In genomic region chr7:35586055-35586905, GRCm38 (mm10) we compare ENCODE assay signal across 8 mouse cellular contexts. TPM values are rescaled to one million over a fixed set of nuclear protein-coding genes. Genes with fewer than 3 reads are reported as not detected.
A peak's percentile ranks its signal among the peaks of the same experiment; 100 is the strongest.
DNase-seq lines count a peak whose midpoint lies in the region; ATAC-seq and TF ChIP-seq lines count a peak whose summit lies in the region.

TSS of gene Ankrd27 (plus strand) at chr7:35586244.

- no peaks in the 10 kb centered on the region for H3K9me3 ChIP-seq in MEL (replicated peaks; ENCODE audit: insufficient read depth, low read length)
- no peaks in the 10 kb centered on the region for H3K9me3 ChIP-seq in forebrain, postnatal 0 days (ENCODE audit: low read length)
- H3K9me3 ChIP-seq in lung, embryonic 15.5 days: no peaks in the 10 kb centered on the region

- TF ChIP-seq RAD21 in MEL (IDR thresholded peaks at IDR 0.05; ENCODE audit: low read depth, low read length): no peak

- H3K4me2 ChIP-seq in forebrain, postnatal 0 days (ENCODE audit: low read depth): peak within 1 kb of the TSS; percentile 99
- H3K4me2 ChIP-seq in lung, embryonic 15.5 days: peak within 1 kb of the TSS; percentile 97

- H3K4me1 ChIP-seq in MEL (ENCODE audit: control insufficient read depth in 1 of 2, insufficient read depth in 2 of 2, low read length in 2 of 2): peaks cover 12 to 27% of the 10 kb centered on the region in 2 experiments
- H3K4me1 ChIP-seq in cerebellum, adult 2 months (ENCODE audit: control insufficient read depth, insufficient read depth, low read length): peaks cover 10% of the 10 kb centered on the region
- H3K4me1 ChIP-seq in forebrain, postnatal 0 days (ENCODE audit: insufficient read depth): peaks cover 15% of the 10 kb centered on the region
- peaks cover 22% of the 10 kb centered on the region for H3K4me1 ChIP-seq in lung, embryonic 15.5 days

- no peak for TF ChIP-seq EP300 in MEL (IDR thresholded peaks at IDR 0.05; ENCODE audit: low read depth in 1 of 2, low read length in 2 of 2)

- no peaks in the 10 kb centered on the region for H3K27me3 ChIP-seq in MEL (ENCODE audit: control insufficient read depth in 1 of 2, insufficient read depth in 2 of 2, low read length in 2 of 2)
- H3K27me3 ChIP-seq in cerebellum, adult 2 months (ENCODE audit: control insufficient read depth, insufficient read depth, low read length): no peaks in the 10 kb centered on the region
- H3K27me3 ChIP-seq in forebrain, postnatal 0 days (ENCODE audit: insufficient read depth, low read length): peaks cover 22% of the 10 kb centered on the region
- peaks cover 39% of the 10 kb centered on the region for H3K27me3 ChIP-seq in lung, embryonic 15.5 days

- under 1% methylated on average over 49 of the region's 49 CpGs for WGBS in cerebellum, adult 2 months
- 1% methylated on average over 49 of the region's 49 CpGs for WGBS in forebrain, postnatal 0 days
- WGBS in lung, embryonic 15.5 days: 0% methylated on average over 49 of the region's 49 CpGs

- peak within 1 kb of the TSS; percentile 84 to 92 for H3K4me3 ChIP-seq in MEL (ENCODE audit: control insufficient read depth in 1 of 2, insufficient read depth in 1 of 2, low read depth in 2 of 2, low read length in 2 of 2)
- H3K4me3 ChIP-seq in cerebellum, adult 2 months (replicated peaks; ENCODE audit: insufficient read depth, low read depth, low read length): peak within 1 kb of the TSS; percentile 83
- peak within 1 kb of the TSS; percentile 83 for H3K4me3 ChIP-seq in forebrain, postnatal 0 days (ENCODE audit: low read depth, low read length)
- peak within 1 kb of the TSS; percentile 91 for H3K4me3 ChIP-seq in lung, embryonic 15.5 days

- ATAC-seq in forebrain, postnatal 0 days: peak; percentile 98
- peak; percentile 98 for ATAC-seq in lung, embryonic 15.5 days (ENCODE audit: borderline replicate concordance, extremely low read depth, low FRiP score, low TSS enrichment)

- peaks cover 28% of the 10 kb centered on the region for H3K79me2 ChIP-seq in MEL (ENCODE audit: control insufficient read depth, insufficient read depth, low read length, poor library complexity)

- TF ChIP-seq CTCF in MEL (IDR thresholded peaks at IDR 0.05 in 2 of 3, conservative IDR thresholded peaks at IDR 0.05 in 1 of 3; ENCODE audit: control insufficient read depth in 1 of 3, insufficient read depth in 1 of 3, low read depth in 2 of 3, low read length in 3 of 3, poor library complexity in 1 of 3, severe bottlenecking in 1 of 3): no peak
- no peak for TF ChIP-seq CTCF in cerebellum, adult 2 months (IDR thresholded peaks at IDR 0.05; ENCODE audit: borderline replicate concordance, insufficient read depth, low read depth, low read length)
- no peak; the same call in 1 of the 2 replicates for TF ChIP-seq CTCF in forebrain, postnatal 0 days (IDR thresholded peaks at IDR 0.05; ENCODE audit: low read depth)

- H3K36me3 ChIP-seq in MEL (ENCODE audit: control insufficient read depth in 1 of 2, insufficient read depth in 2 of 2, low read length in 2 of 2): peaks cover 0 to 23% of the 10 kb centered on the region in 2 experiments; a peak in 2 of 4 replicates
- no peaks in the 10 kb centered on the region for H3K36me3 ChIP-seq in forebrain, postnatal 0 days (ENCODE audit: insufficient read depth)
- H3K36me3 ChIP-seq in lung, embryonic 15.5 days: no peaks in the 10 kb centered on the region

- peak; percentile 97 for DNase-seq in MEL (ENCODE audit: low read depth, low spot score)
- peak; percentile 95 for DNase-seq in cerebellum, adult 2 months
- peak; percentile 97 for DNase-seq in forebrain, postnatal 0 days
- DNase-seq in heart, postnatal 4 days: peak; percentile 97
- DNase-seq in layer of hippocampus, adult 8-10 months (ENCODE audit: low spot score in 2 of 2): peak; percentile 95 to 96
- DNase-seq in ovary, adult 18-20 months (ENCODE audit: low spot score): peak; percentile 92
- DNase-seq in thymus, postnatal 0 days (ENCODE audit: low spot score): peak; percentile 95

- peak within 1 kb of the TSS; percentile 95 for H3K9ac ChIP-seq in MEL (ENCODE audit: control insufficient read depth, low read depth, low read length, poor library complexity, severe bottlenecking)
- peak within 1 kb of the TSS; percentile 73 for H3K9ac ChIP-seq in forebrain, postnatal 0 days
- peak within 1 kb of the TSS; percentile 80 for H3K9ac ChIP-seq in lung, embryonic 15.5 days

- TF ChIP-seq POLR2A in MEL (IDR thresholded peaks at IDR 0.05; ENCODE audit: control insufficient read depth in 1 of 2, insufficient read depth in 1 of 2, low read depth in 1 of 2, low read length in 2 of 2, poor library complexity in 1 of 2): peak; percentile 96 to 98
- peak; percentile 61; the same call in 1 of the 2 replicates for TF ChIP-seq POLR2A in cerebellum, adult 2 months (IDR thresholded peaks at IDR 0.05; ENCODE audit: borderline replicate concordance, insufficient read depth, low read length)

- H3K27ac ChIP-seq in MEL (ENCODE audit: control insufficient read depth, low read depth, low read length): peak within 1 kb of the TSS; percentile 78
- H3K27ac ChIP-seq in cerebellum, adult 2 months (ENCODE audit: insufficient read depth, low read length): no peak within 1 kb of the TSS
- peak within 1 kb of the TSS; percentile 29; the same call in 1 of the 2 replicates for H3K27ac ChIP-seq in forebrain, postnatal 0 days (ENCODE audit: low read depth, low read length)
- H3K27ac ChIP-seq in lung, embryonic 15.5 days: peak within 1 kb of the TSS; percentile 65

TF ChIP-seq in MEL, 35 proteins besides CTCF, POLR2A, EP300 and RAD21 (continues in another document):
- TF ChIP-seq UBTF (IDR thresholded peaks at IDR 0.05; ENCODE audit: borderline replicate concordance, insufficient read depth, low read depth, low read length): no peak
- no peak for TF ChIP-seq GABPA (IDR thresholded peaks at IDR 0.05; ENCODE audit: low read depth, low read length)
- TF ChIP-seq HCFC1 (IDR thresholded peaks at IDR 0.05; ENCODE audit: low read depth, low read length): peak; percentile 73
- peak; percentile 85; the same call in 1 of the 2 replicates for TF ChIP-seq POLR2AphosphoS2 (IDR thresholded peaks at IDR 0.05; ENCODE audit: low read length)
- peak; percentile 75 for TF ChIP-seq CHD2 (IDR thresholded peaks at IDR 0.05; ENCODE audit: low read length)
- TF ChIP-seq MAZ (IDR thresholded peaks at IDR 0.05; ENCODE audit: low read depth, low read length): no peak; the same call in 1 of the 2 replicates
- peak; percentile 47; the same call in 1 of the 2 replicates for TF ChIP-seq MYC (IDR thresholded peaks at IDR 0.05; ENCODE audit: low read depth, low read length)
- TF ChIP-seq RCOR1 (IDR thresholded peaks at IDR 0.05; ENCODE audit: low read depth, low read length): no peak
- TF ChIP-seq NELFE (IDR thresholded peaks at IDR 0.05; ENCODE audit: low read depth, low read length): peak; percentile 94
- no peak for TF ChIP-seq MYB (IDR thresholded peaks at IDR 0.05; ENCODE audit: low read depth, low read length)
- TF ChIP-seq NRF1 (IDR thresholded peaks at IDR 0.05; ENCODE audit: insufficient read depth, low read depth, low read length, poor library complexity, severe bottlenecking): peak; percentile 72
- TF ChIP-seq BHLHE40 (IDR thresholded peaks at IDR 0.05; ENCODE audit: borderline replicate concordance, low read depth, low read length): no peak
- peak; percentile 97 for TF ChIP-seq ZMIZ1 (IDR thresholded peaks at IDR 0.05; ENCODE audit: low read depth, low read length)
- no peak for TF ChIP-seq JUND (IDR thresholded peaks at IDR 0.05; ENCODE audit: low read depth, low read length)
- TF ChIP-seq ETS1 (IDR thresholded peaks at IDR 0.05; ENCODE audit: low read depth, low read length): no peak
- peak; percentile 76 for TF ChIP-seq MAX (IDR thresholded peaks at IDR 0.05; ENCODE audit: low read length)
- TF ChIP-seq USF2 (IDR thresholded peaks at IDR 0.05; ENCODE audit: borderline replicate concordance in 1 of 2, insufficient read depth in 1 of 2, low read depth in 1 of 2, low read length in 2 of 2): no peak
- peak; percentile 86; the same call in 1 of the 2 replicates for TF ChIP-seq MXI1 (IDR thresholded peaks at IDR 0.05; ENCODE audit: low read depth, low read length)
- no peak for TF ChIP-seq ZKSCAN1 (IDR thresholded peaks at IDR 0.05; ENCODE audit: low read depth, low read length)
- peak; percentile 94 for TF ChIP-seq ELF1 (IDR thresholded peaks at IDR 0.05; ENCODE audit: low read depth, low read length)
- no peak for TF ChIP-seq SMC3 (IDR thresholded peaks at IDR 0.05; ENCODE audit: low read depth, low read length)
- TF ChIP-seq USF1 (IDR thresholded peaks at IDR 0.05; ENCODE audit: low read depth, low read length): peak; percentile 17; the same call in 1 of the 2 replicates
- TF ChIP-seq E2F4 (IDR thresholded peaks at IDR 0.05; ENCODE audit: borderline replicate concordance, low read depth, low read length): no peak
- TF ChIP-seq MEF2A (IDR thresholded peaks at IDR 0.05; ENCODE audit: extremely low read depth, insufficient replicate concordance, low read depth, low read length, poor library complexity, severe bottlenecking): no peak
- TF ChIP-seq ZNF384 (IDR thresholded peaks at IDR 0.05; ENCODE audit: low read depth, low read length): no peak
- no peak for TF ChIP-seq ZC3H11A (IDR thresholded peaks at IDR 0.05; ENCODE audit: low read depth, low read length)
- TF ChIP-seq CHD1 (IDR thresholded peaks at IDR 0.05; ENCODE audit: low read depth, low read length): no peak
- TF ChIP-seq KAT2A (conservative IDR thresholded peaks at IDR 0.05; ENCODE audit: low read depth, low read length): no peak; the same call in 1 of the 2 replicates
- TF ChIP-seq GATA1 (IDR thresholded peaks at IDR 0.05; ENCODE audit: low read depth, low read length): no peak
- TF ChIP-seq POLR2AphosphoS5 (IDR thresholded peaks at IDR 0.05; ENCODE audit: borderline replicate concordance, low read depth, low read length): no peak
- no peak for TF ChIP-seq MAFK (IDR thresholded peaks at IDR 0.05; ENCODE audit: borderline replicate concordance, low read depth, low read length)

RNA-seq across cellular contexts. Expression of gene Ankrd27, which starts in this region (rescaled TPM):
- 74.2 and 74.9 TPM in 2 replicates for total RNA-seq in MEL (2012; rRNA removed)
- polyA plus RNA-seq in MEL (2012; ENCODE audit: insufficient read depth in 1 of 2, insufficient read length in 2 of 2, low read depth in 1 of 2, low replicate concordance in 2 of 2, missing spikeins in 1 of 2): 100 to 1,000 TPM in 1 of 2 experiments, 10 to 100 TPM in 1; 49.0 to 103 TPM
- 23.5 and 25.0 TPM in 2 replicates for polyA plus RNA-seq in cerebellum, adult 2 months (2012; rRNA removed)
- 23.6 and 25.5 TPM in 2 replicates for total RNA-seq in forebrain, postnatal 0 days (2014; rRNA removed)
- 12.9 and 13.9 TPM in 2 replicates for polyA plus RNA-seq in forebrain, postnatal 0 days (2015; fragmentation: Nextera tagmentation; extraction: Ambion mirVana)
- 10 to 100 TPM; 12.1 to 15.2 TPM for total RNA-seq in heart, postnatal 4 days (2021)
- total RNA-seq in layer of hippocampus, adult 8-10 months (2022): 10 to 100 TPM; 38.4 to 49.5 (median 43.6) TPM
- polyA plus RNA-seq in lung, embryonic 15.5 days (2015; fragmentation: Nextera tagmentation; extraction: Ambion mirVana): 33.8 and 35.9 TPM in 2 replicates
- 29.2 and 30.1 TPM in 2 replicates for polyA plus RNA-seq in thymus, postnatal 0 days (2015; fragmentation: Nextera tagmentation; extraction: Ambion mirVana)
